Mouse (Mus musculus) 416B (cell line): Measurements from ENCODE around the gene Ccnt2.

Experiments used
- DNase-seq: peaks from one replicate; pipeline ENCODE4 v3.0.0; 2011; ENCODE audit warnings: low read depth

Gene Ccnt2

GRCm38 (mm10) chr1:127793459-127793858 is 19.5 kb downstream of the Ccnt2 start:
- no peak for DNase-seq

GRCm38 (mm10) chr1:127795087-127795769 is 21.3 kb downstream of the Ccnt2 start:
- no peak for DNase-seq

- DNase-seq = peak; percentile 88
Measured at GRCm38 (mm10) chr1:127796341-127796740, 22.4 kb downstream of the Ccnt2 start.

- DNase-seq = no peak
Measured at GRCm38 (mm10) chr1:127796752-127797151, 22.8 kb downstream of the Ccnt2 start.

- no peak for DNase-seq
Measured at GRCm38 (mm10) chr1:127802916-127803315, 29.0 kb downstream of the Ccnt2 start.

- DNase-seq = no peak
Measured at GRCm38 (mm10) chr1:127808671-127809070, 34.7 kb downstream of the Ccnt2 start.

GRCm38 (mm10) chr1:127812929-127813328 is 39.0 kb downstream of the Ccnt2 start:
- no peak for DNase-seq

GRCm38 (mm10) chr1:127816381-127816780 is 42.4 kb downstream of the Ccnt2 start:
- DNase-seq = no peak

GRCm38 (mm10) chr1:127827325-127827724 is 53.4 kb downstream of the Ccnt2 start:
- DNase-seq = peak; percentile 88

GRCm38 (mm10) chr1:127830215-127830921 is 56.4 kb downstream of the Ccnt2 start:
- peak; percentile 87 for DNase-seq

GRCm38 (mm10) chr1:127833714-127834113 is 59.8 kb downstream of the Ccnt2 start:
- DNase-seq = no peak

- no peak for DNase-seq
Measured at GRCm38 (mm10) chr1:127834202-127834601, 60.2 kb downstream of the Ccnt2 start.

- peak; percentile 62 for DNase-seq
Measured at GRCm38 (mm10) chr1:127836619-127837018, 62.7 kb downstream of the Ccnt2 start.

GRCm38 (mm10) chr1:127838602-127839001 is 64.6 kb downstream of the Ccnt2 start:
- peak; percentile 36 for DNase-seq

- DNase-seq = no peak
Measured at GRCm38 (mm10) chr1:127845472-127845871, 71.5 kb downstream of the Ccnt2 start.

- peak; percentile 93 for DNase-seq
Measured at GRCm38 (mm10) chr1:127850075-127850610, 76.2 kb downstream of the Ccnt2 start.

GRCm38 (mm10) chr1:127854486-127855222 is 80.7 kb downstream of the Ccnt2 start, which contains the start of gene Map3k19:
Gene Map3k19 (minus strand): TSS chr1:127855031.
- DNase-seq = no peak
